Mouse (Mus musculus) hindbrain, postnatal 0 days (tissue): Measurements from ENCODE around the gene Gm20509. TPM values are rescaled to one million over a fixed set of nuclear protein-coding genes. Genes with fewer than 3 reads are reported as not detected.

Experiments used
- ATAC-seq: fragments of 200-750 bp; cut with Nextera tagmentation; 2 replicates; pipeline ENCODE4 v1.8.0; 2017; ENCODE audit warnings: mild to moderate bottlenecking, moderate TSS enrichment, moderate library complexity
- DNase-seq: peaks from one replicate; pipeline ENCODE4 v3.0.0-alpha.2; 2015; ENCODE audit warnings: low spot score
- H3K27ac ChIP-seq: fragments of 300-500 bp; sonication (generic); 2 replicates; pipeline ENCODE4 v1.5.1; 2014; ENCODE audit warnings: mild to moderate bottlenecking
- H3K27me3 ChIP-seq: fragments of 300-500 bp; sonication (generic); 2 replicates; pipeline ENCODE4 v1.6.1; 2014; ENCODE audit warnings: low read length, mixed read lengths; ENCODE audit not compliant: insufficient read depth
- H3K36me3 ChIP-seq: fragments of 300-500 bp; sonication (generic); 2 replicates; pipeline ENCODE4 v1.6.1; 2014; ENCODE audit warnings: low read length, mixed read lengths; ENCODE audit not compliant: insufficient read depth
- H3K4me1 ChIP-seq: fragments of 300-500 bp; sonication (generic); 2 replicates; pipeline ENCODE4 v1.6.1; 2014; ENCODE audit warnings: antibody characterized with exemption, low read length, mixed read lengths; ENCODE audit not compliant: insufficient read depth
- H3K4me2 ChIP-seq: fragments of 300-500 bp; sonication (generic); 2 replicates; pipeline ENCODE4 v1.6.1; 2014; ENCODE audit warnings: low read depth, mild to moderate bottlenecking, low read length, moderate library complexity, mixed read lengths
- H3K4me3 ChIP-seq: fragments of 300-500 bp; sonication (generic); 2 replicates; pipeline ENCODE4 v1.5.1; 2014; ENCODE audit warnings: low read length
- H3K9ac ChIP-seq: fragments of 300-500 bp; sonication (generic); replicated peaks from 2 replicates; pipeline ENCODE4 v1.6.1; 2014; ENCODE audit warnings: mild to moderate bottlenecking, low read length, moderate library complexity, mixed read lengths
- H3K9me3 ChIP-seq: fragments of 300-500 bp; sonication (generic); 2 replicates; pipeline ENCODE4 v1.6.1; 2016; ENCODE audit warnings: low read length, mixed read lengths
- CTCF ChIP-seq: IDR thresholded peaks from 2 replicates; pipeline ENCODE4 v1.5.1; 2016; ENCODE audit warnings: antibody characterized with exemption, control low read depth, low read depth
- WGBS: fragments of 180-500 bp; shearing (Covaris S2); extraction: QIAGEN DNeasy Blood & Tissue Kit; methylation state at CpG from one replicate; pipeline ENCODE4 v1.1.7; 2014; 5-methylcytosine and 5-hydroxymethylcytosine counted together
- polyA plus RNA-seq: library from polyadenylated mRNA; unstranded; fragments of >200 nt; fragmentation: Nextera tagmentation; extraction: Ambion mirVana; gene quantifications from 2 replicates; pipeline ENCODE4 v1.2.1, GENCODE M21; 2015
- total RNA-seq: library from RNA; depleted of rRNA; stranded (reverse); fragments of >200 nt; gene quantifications from 2 replicates; pipeline ENCODE4 v1.2.3, GENCODE M21; 2014; rRNA removed

Gene Gm20509
- total and polyA plus RNA-seq, 2 experiments from 2014 or later, result not detected

DNA sequence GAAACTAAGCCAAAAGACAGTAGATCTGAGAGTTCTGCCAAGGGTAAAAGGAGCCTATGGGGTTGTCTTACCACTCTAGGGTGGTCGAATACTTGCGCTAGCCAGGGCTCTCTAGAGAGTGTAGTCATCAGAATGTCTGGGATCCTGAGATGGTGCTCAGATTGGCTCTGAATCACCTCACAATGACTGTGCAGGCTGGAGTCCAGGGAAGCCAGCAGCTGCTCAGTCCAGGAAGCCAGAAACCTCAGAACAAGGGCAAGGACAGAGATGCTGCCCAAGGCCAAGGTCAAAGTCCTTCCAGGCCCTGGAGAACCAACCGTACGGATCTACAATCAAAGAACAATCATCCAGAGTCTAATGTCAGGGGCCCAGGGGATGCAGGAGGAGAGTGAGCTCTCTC, 63.4 kb downstream of the Gm20509 start:
- 86% methylated on average over 4 of the region's 4 CpGs for WGBS
- no peak overlapping the region for H3K4me3 ChIP-seq
- H3K4me2 ChIP-seq, result no peak overlapping the region
- no peaks in the 10 kb centered on the region for H3K9me3 ChIP-seq
- no peaks in the 10 kb centered on the region for H3K36me3 ChIP-seq
- H3K27me3 ChIP-seq, result no peaks in the 10 kb centered on the region
- no peak overlapping the region for H3K27ac ChIP-seq
- DNase-seq (no peak), ATAC-seq (no peak)
- no peaks in the 10 kb centered on the region for H3K4me1 ChIP-seq
- no peak for TF ChIP-seq CTCF
- no peak overlapping the region for H3K9ac ChIP-seq

Other genes with a start within 250 kb of the Gm20509 start
- 30.4 and 32.0 TPM in 2 replicates for gene Pygo1, start 176.8 kb upstream of the Gm20509 start, total RNA-seq
- gene Pygo1, start 176.8 kb upstream of the Gm20509 start, polyA plus RNA-seq, result 8.5 and 9.2 TPM in 2 replicates
- gene Dyx1c1, start 143.7 kb upstream of the Gm20509 start, total RNA-seq, result 0.99 and 2.4 TPM in 2 replicates
- 2.5 and 3.0 TPM in 2 replicates for gene Dyx1c1, start 143.7 kb upstream of the Gm20509 start, polyA plus RNA-seq
- gene Gm44503, start 143.6 kb upstream of the Gm20509 start, total RNA-seq, result not detected in 2 replicates
- not detected in 2 replicates for gene Gm44503, start 143.6 kb upstream of the Gm20509 start, polyA plus RNA-seq
- gene Ccpg1os, start 117.1 kb upstream of the Gm20509 start, total RNA-seq, result 10.7 and 14.1 TPM in 2 replicates
- gene Ccpg1os, start 117.1 kb upstream of the Gm20509 start, polyA plus RNA-seq, result 21.2 and 21.3 TPM in 2 replicates
- 15.0 and 23.4 TPM in 2 replicates for gene Ccpg1, start 117.0 kb upstream of the Gm20509 start, total RNA-seq
- 42.7 and 45.3 TPM in 2 replicates for gene Ccpg1, start 117.0 kb upstream of the Gm20509 start, polyA plus RNA-seq
- gene Pigb, start 62.1 kb upstream of the Gm20509 start, total RNA-seq, result 16.4 and 20.1 TPM in 2 replicates
- gene Pigb, start 62.1 kb upstream of the Gm20509 start, polyA plus RNA-seq, result 8.9 and 9.0 TPM in 2 replicates
- gene Rab27a, start 57.6 kb upstream of the Gm20509 start, total RNA-seq, result 3.6 and 5.3 TPM in 2 replicates
- gene Rab27a, start 57.6 kb upstream of the Gm20509 start, polyA plus RNA-seq, result 3.8 TPM in 2 replicates
- gene Khdc3, start 634 bp upstream of the Gm20509 start, total RNA-seq, result not detected in 2 replicates
- 0.21 and 0.26 TPM in 2 replicates for gene Khdc3, start 634 bp upstream of the Gm20509 start, polyA plus RNA-seq
- 54.1 and 59.4 TPM in 2 replicates for gene Rsl24d1, start 11.0 kb downstream of the Gm20509 start, total RNA-seq
- 102 and 106 TPM in 2 replicates for gene Rsl24d1, start 11.0 kb downstream of the Gm20509 start, polyA plus RNA-seq